Mouse (Mus musculus) left cerebral cortex, adult 8-10 months (tissue): ENCODE results near the gene Dhx38. TPM values are rescaled to one million over a fixed set of nuclear protein-coding genes. Genes with fewer than 3 reads are reported as not detected.

Source experiments
- DNase-seq, 2 experiments: peaks; one replicate each; pipeline ENCODE4 v3.0.0; 2022; ENCODE audit warnings: low spot score in 2 of 2
- total RNA-seq, 4 experiments: library from RNA; stranded (reverse); gene quantifications; 2 replicates each; pipeline ENCODE4 v1.2.4; 2022

Dhx38 gene
- total RNA-seq, 4 experiments from 2014 or later: 27.0 to 29.0 (median 28.0) TPM

GRCm38 (mm10) chr8:109551663-109552062 is 14.0 kb downstream of the Dhx38 start:
- no peak for DNase-seq

GRCm38 (mm10) chr8:109544049-109544448 is 21.6 kb downstream of the Dhx38 start:
- DNase-seq: no peak

GRCm38 (mm10) chr8:109542748-109543519 is 22.7 kb downstream of the Dhx38 start:
- peak in 1 of 2 experiments; percentile 38 for DNase-seq

- DNase-seq: no peak
These were observed 23.5 kb downstream of the Dhx38 start for GRCm38 (mm10) chr8:109542165-109542564.

- DNase-seq: peak; percentile 69 to 79
These were observed 29.0 kb downstream of the Dhx38 start for GRCm38 (mm10) chr8:109536703-109537102.

GRCm38 (mm10) chr8:109535140-109535990 is 30.3 kb downstream of the Dhx38 start:
- no peak for DNase-seq

- no peak for DNase-seq
These were observed 41.7 kb downstream of the Dhx38 start for GRCm38 (mm10) chr8:109524008-109524407.

GRCm38 (mm10) chr8:109505560-109505959 is 60.1 kb downstream of the Dhx38 start:
- no peak for DNase-seq

- DNase-seq: no peak
These were observed 62.1 kb downstream of the Dhx38 start for GRCm38 (mm10) chr8:109503566-109503965.

- no peak for DNase-seq
These were observed 66.5 kb downstream of the Dhx38 start for GRCm38 (mm10) chr8:109499009-109499717.

Other genes with a start within 250 kb of the Dhx38 start
- under 1 TPM; 0.11 to 0.40 (median 0.28) TPM for gene Pmfbp1, start 71.8 kb downstream of the Dhx38 start, total RNA-seq
- 10 to 100 TPM; 17.0 to 19.4 (median 18.4) TPM for gene Txnl4b, start within 50 bp of the Dhx38 start, total RNA-seq
- gene Hp, start 13.3 kb upstream of the Dhx38 start, total RNA-seq: under 1 TPM in 1 of 4 experiments, not detected in 3; 0.28 TPM
- 10 to 100 TPM; 21.0 to 24.2 (median 23.3) TPM for gene Dhodh, start 42.8 kb upstream of the Dhx38 start, total RNA-seq
- gene Pkd1l3, start 48.7 kb upstream of the Dhx38 start, total RNA-seq: 1 to 10 TPM in 3 of 4 experiments, under 1 TPM in 1; 0.48 to 1.6 (median 1.3) TPM
- gene Ist1, start 127.4 kb upstream of the Dhx38 start, total RNA-seq: 10 to 100 TPM; 71.8 to 75.1 (median 72.0) TPM
- 10 to 100 TPM; 38.5 to 41.9 (median 39.0) TPM for gene Zfp821, start 139.7 kb upstream of the Dhx38 start, total RNA-seq
- gene Atxn1l, start 171.9 kb upstream of the Dhx38 start, total RNA-seq: 10 to 100 TPM; 39.5 to 50.7 (median 43.0) TPM
- 10 to 100 TPM; 73.3 to 88.7 (median 78.6) TPM for gene Ap1g1, start 212.7 kb upstream of the Dhx38 start, total RNA-seq